Mouse (Mus musculus): ENCODE measurements around the gene Ythdf1.

Gene Ythdf1

DNA sequence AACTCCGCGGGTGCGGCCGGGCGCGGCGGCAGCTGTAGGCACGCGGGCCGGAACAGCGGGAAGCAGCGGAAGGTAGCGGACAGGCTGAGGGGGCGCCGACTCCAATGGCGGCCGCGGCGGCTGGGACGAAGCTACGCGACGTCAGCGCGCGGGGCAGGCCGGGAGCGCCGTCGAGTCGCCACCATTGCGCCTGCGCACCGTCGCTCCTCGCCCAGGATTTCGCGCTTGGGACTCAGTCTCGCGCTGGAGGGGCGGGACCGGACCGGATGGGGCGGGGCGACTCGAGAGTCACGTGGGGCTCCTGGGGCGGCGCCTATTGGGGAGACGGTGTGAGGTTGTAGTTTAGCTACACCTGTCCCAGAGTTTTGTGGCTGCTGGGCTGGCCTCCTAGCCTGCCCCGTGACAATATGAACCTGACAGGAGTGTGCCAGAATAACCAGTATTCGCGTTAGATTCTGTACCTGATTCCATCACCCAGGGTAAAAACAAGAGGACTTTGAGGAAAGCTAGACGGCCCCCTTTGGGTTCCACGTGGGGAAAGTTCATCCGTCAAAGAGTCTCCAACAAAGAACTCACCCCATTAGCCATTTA is at the start of gene Ythdf1:
Gene Ythdf1 (minus strand): TSS at position 140 of the 591 bp plus-strand sequence.
- H3K4me1 ChIP-seq (replicated peaks; ENCODE audit: low read depth, low read length) = peaks cover 50% of the 10 kb centered on the region
- H3K36me3 ChIP-seq (ENCODE audit: insufficient read depth, low read length) = peaks cover 35% of the 10 kb centered on the region
- TF ChIP-seq NANOG (IDR thresholded peaks at IDR 0.05; ENCODE audit: borderline replicate concordance, low read length) = no peak
- TF ChIP-seq CTCF (conservative IDR thresholded peaks at IDR 0.05; ENCODE audit: low read length) = no peak
- no peak for TF ChIP-seq POU5F1 (IDR thresholded peaks at IDR 0.05; ENCODE audit: borderline replicate concordance, low read length)
- no peaks in the 10 kb centered on the region for H3K27me3 ChIP-seq (ENCODE audit: insufficient read depth, low read length)
- H3K9me3 ChIP-seq (ENCODE audit: low read length) = no peaks in the 10 kb centered on the region
- peak within 1 kb of the TSS; percentile 96 for H3K4me3 ChIP-seq (replicated peaks; ENCODE audit: low read length)

- Histone ChIP-seq H3K27me3 (ENCODE audit: insufficient read depth, low read length) (no peaks in the 10 kb centered on the region), H3K4me3 (replicated peaks; ENCODE audit: low read length) (peak within 1 kb of the TSS; percentile 95), H3K4me1 (replicated peaks; ENCODE audit: low read depth, low read length) (peaks cover 31% of the 10 kb centered on the region), H3K9me3 (ENCODE audit: low read length) (no peaks in the 10 kb centered on the region), H3K36me3 (ENCODE audit: insufficient read depth, low read length) (peaks cover 36% of the 10 kb centered on the region)
- TF ChIP-seq POU5F1 (IDR thresholded peaks at IDR 0.05; ENCODE audit: borderline replicate concordance, low read length) (no peak), CTCF (conservative IDR thresholded peaks at IDR 0.05; ENCODE audit: low read length) (no peak), NANOG (IDR thresholded peaks at IDR 0.05; ENCODE audit: borderline replicate concordance, low read length) (no peak)
Observed at GRCm38 (mm10) chr2:180967010-180967763, 46.4 kb upstream of the Ythdf1 start, which contains the start of gene Arfgap1. TSS of gene Arfgap1 (plus strand) at chr2:180967225.

DNA sequence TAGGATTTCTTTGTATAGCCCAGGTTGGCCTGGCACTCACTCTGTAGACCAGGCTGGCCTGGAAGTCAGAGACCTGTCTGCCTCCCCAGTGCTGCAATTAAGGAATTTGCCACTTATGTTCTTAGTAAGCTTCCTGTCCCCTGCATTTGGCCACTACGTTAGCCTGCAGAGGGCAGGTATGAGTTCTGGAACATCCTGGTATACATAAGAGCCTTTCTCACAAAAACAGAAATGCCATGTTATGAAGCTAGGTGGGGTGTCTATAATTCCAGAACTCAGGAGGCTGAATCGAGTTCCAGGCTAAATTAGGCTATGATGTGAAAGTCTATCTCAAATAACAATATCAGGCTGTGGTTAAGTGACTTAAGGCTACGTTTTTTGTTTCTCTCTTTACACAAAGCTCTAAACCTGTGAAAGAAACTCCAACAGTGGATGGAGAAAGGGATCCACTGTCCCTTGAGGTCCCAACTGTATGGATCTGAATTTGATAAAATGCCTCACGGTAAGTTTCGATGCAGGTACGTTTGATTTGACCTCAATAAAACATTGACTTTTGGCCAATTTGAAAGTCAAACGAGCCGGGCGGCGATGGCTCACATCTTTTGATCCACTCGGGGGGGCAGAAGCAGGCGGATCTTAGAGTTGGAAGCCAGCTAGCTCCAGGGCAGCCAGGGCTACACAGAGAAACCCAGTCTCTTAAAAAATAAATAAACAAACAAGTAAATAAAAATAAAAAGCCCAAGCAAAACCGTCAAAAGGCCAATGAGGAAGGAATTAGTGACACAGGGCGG is 45.5 kb upstream of the Ythdf1 start:
- Histone ChIP-seq H3K27me3 (ENCODE audit: insufficient read depth, low read length) (no peaks in the 10 kb centered on the region), H3K4me3 (replicated peaks; ENCODE audit: low read length) (peak overlapping the region; percentile 95), H3K9me3 (ENCODE audit: low read length) (no peaks in the 10 kb centered on the region), H3K36me3 (ENCODE audit: insufficient read depth, low read length) (peaks cover 27% of the 10 kb centered on the region), H3K4me1 (replicated peaks; ENCODE audit: low read depth, low read length) (peaks cover 31% of the 10 kb centered on the region)
- no peak for TF ChIP-seq POU5F1 (IDR thresholded peaks at IDR 0.05; ENCODE audit: borderline replicate concordance, low read length)
- no peak for TF ChIP-seq CTCF (conservative IDR thresholded peaks at IDR 0.05; ENCODE audit: low read length)
- no peak for TF ChIP-seq NANOG (IDR thresholded peaks at IDR 0.05; ENCODE audit: borderline replicate concordance, low read length)

DNA sequence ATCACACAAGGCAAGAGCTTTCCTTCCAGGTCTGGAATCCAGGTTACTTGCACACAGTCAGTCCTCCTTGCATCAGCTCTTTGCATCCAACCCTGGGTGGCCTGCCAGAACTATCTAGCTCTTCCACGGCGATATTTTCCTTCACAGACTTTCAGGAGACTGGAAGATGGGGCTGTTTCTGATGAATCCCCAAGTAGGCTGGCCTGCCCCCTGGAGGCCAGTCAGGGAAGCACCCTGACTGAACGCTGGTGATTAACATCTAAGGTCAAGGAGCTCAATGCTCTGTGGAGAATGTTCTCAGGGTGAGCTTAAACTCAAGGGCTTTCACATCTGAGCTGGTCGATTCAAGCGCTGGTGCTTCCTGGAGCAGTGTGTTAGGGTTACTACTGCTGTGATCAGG is 43.2 kb upstream of the Ythdf1 start:
- H3K4me1 ChIP-seq (replicated peaks; ENCODE audit: low read depth, low read length) = peaks cover 27% of the 10 kb centered on the region
- H3K9me3 ChIP-seq (ENCODE audit: low read length) = no peaks in the 10 kb centered on the region
- TF ChIP-seq POU5F1 (IDR thresholded peaks at IDR 0.05; ENCODE audit: borderline replicate concordance, low read length) (no peak), CTCF (conservative IDR thresholded peaks at IDR 0.05; ENCODE audit: low read length) (peak; percentile 94)
- H3K36me3 ChIP-seq (ENCODE audit: insufficient read depth, low read length) = peaks cover 3% of the 10 kb centered on the region
- no peaks in the 10 kb centered on the region for H3K27me3 ChIP-seq (ENCODE audit: insufficient read depth, low read length)
- H3K4me3 ChIP-seq (replicated peaks; ENCODE audit: low read length) = no peak overlapping the region

- Histone ChIP-seq H3K9me3 (ENCODE audit: low read length) (no peaks in the 10 kb centered on the region), H3K27me3 (ENCODE audit: insufficient read depth, low read length) (no peaks in the 10 kb centered on the region), H3K4me1 (replicated peaks; ENCODE audit: low read depth, low read length) (peaks cover 18% of the 10 kb centered on the region), H3K4me3 (replicated peaks; ENCODE audit: low read length) (no peak overlapping the region), H3K36me3 (ENCODE audit: insufficient read depth, low read length) (no peaks in the 10 kb centered on the region)
- TF ChIP-seq CTCF (conservative IDR thresholded peaks at IDR 0.05; ENCODE audit: low read length) (no peak), NANOG (IDR thresholded peaks at IDR 0.05; ENCODE audit: borderline replicate concordance, low read length) (no peak), POU5F1 (IDR thresholded peaks at IDR 0.05; ENCODE audit: borderline replicate concordance, low read length) (no peak)
Observed at GRCm38 (mm10) chr2:180962616-180963308, 42.0 kb upstream of the Ythdf1 start.

DNA sequence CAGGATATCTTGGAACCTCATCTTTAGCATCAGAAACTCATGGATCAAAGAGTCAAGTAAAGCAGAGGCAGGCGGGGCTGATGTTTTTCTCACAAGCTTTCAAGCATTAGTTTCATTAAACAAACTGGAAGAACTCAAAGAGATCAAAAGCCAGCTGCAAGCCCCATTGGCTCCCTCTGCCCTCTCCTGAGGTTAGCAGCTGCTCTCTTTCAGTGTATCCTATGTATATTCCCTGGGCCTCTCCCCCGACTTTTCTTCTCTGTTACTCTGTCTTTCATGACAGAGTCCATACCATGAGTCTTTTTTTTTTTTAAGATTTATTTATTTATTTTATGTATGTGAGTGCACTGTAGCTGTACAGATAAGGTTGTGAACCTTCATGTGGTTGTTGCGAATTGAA is 39.4 kb upstream of the Ythdf1 start:
- H3K27me3 ChIP-seq (ENCODE audit: insufficient read depth, low read length) = peaks cover 16% of the 10 kb centered on the region
- no peak overlapping the region for H3K4me3 ChIP-seq (replicated peaks; ENCODE audit: low read length)
- H3K36me3 ChIP-seq (ENCODE audit: insufficient read depth, low read length) = no peaks in the 10 kb centered on the region
- peaks cover 14% of the 10 kb centered on the region for H3K4me1 ChIP-seq (replicated peaks; ENCODE audit: low read depth, low read length)
- TF ChIP-seq NANOG (IDR thresholded peaks at IDR 0.05; ENCODE audit: borderline replicate concordance, low read length) (no peak), CTCF (conservative IDR thresholded peaks at IDR 0.05; ENCODE audit: low read length) (no peak), POU5F1 (IDR thresholded peaks at IDR 0.05; ENCODE audit: borderline replicate concordance, low read length) (no peak)
- no peaks in the 10 kb centered on the region for H3K9me3 ChIP-seq (ENCODE audit: low read length)

DNA sequence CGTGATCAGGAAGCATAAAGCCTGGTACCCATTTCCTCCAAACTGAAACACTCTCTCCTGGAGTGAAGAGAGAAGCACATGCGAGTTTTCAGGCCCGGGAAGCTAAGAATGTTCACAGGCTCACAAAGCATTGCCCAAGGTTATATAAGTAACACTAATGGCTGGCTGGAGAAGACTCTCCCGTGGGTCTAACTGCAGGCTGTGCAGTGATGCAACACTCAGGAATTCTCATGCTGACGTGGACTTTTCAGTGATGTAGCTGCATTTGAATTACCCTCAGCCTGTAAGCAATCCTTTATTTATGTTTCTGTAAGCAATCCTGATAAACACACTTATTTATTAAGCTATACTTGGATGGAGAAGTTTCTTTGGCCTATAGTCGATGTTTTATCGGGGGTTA is 38.9 kb upstream of the Ythdf1 start:
- Histone ChIP-seq H3K36me3 (ENCODE audit: insufficient read depth, low read length) (no peaks in the 10 kb centered on the region), H3K9me3 (ENCODE audit: low read length) (no peaks in the 10 kb centered on the region), H3K27me3 (ENCODE audit: insufficient read depth, low read length) (peaks cover 18% of the 10 kb centered on the region), H3K4me1 (replicated peaks; ENCODE audit: low read depth, low read length) (peaks cover 20% of the 10 kb centered on the region), H3K4me3 (replicated peaks; ENCODE audit: low read length) (no peak overlapping the region)
- TF ChIP-seq NANOG (IDR thresholded peaks at IDR 0.05; ENCODE audit: borderline replicate concordance, low read length) (no peak), POU5F1 (IDR thresholded peaks at IDR 0.05; ENCODE audit: borderline replicate concordance, low read length) (no peak), CTCF (conservative IDR thresholded peaks at IDR 0.05; ENCODE audit: low read length) (no peak)
